Mouse (Mus musculus) adrenal gland, postnatal 14 days (tissue): ENCODE results near the gene Pcolce2. TPM values are rescaled to one million over a fixed set of nuclear protein-coding genes. Genes with fewer than 3 reads are reported as not detected.

Experiments used
- DNase-seq: peaks from one replicate; pipeline ENCODE4 v3.0.0; 2021; ENCODE audit warnings: mixed read lengths
- total RNA-seq: library from RNA; stranded (reverse); gene quantifications from 2 replicates; pipeline ENCODE4 v1.2.3, GENCODE M21; 2021

Gene Pcolce2
- total RNA-seq, 1 experiment from 2014 or later = 5.0 TPM

DNA sequence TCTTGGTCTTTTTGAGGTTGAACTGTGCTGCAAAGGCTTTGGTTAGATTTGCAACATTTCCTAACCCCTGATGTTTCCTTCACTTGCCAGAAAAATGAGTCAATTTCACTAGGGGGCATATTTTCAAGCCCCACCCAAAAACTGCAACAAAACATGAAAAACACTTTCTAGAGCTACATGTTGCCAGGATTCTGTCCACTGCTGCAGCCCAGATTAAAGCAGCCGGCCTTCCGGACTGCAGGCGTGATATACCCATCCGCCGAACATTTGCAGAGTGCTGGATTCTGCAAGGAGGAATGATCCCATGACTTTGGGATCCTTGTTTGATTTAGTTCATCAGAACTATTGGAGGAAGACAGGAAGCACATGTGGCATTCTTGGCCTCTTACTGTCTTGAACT lies 17.0 kb downstream of the Pcolce2 start:
- DNase-seq = no peak

DNA sequence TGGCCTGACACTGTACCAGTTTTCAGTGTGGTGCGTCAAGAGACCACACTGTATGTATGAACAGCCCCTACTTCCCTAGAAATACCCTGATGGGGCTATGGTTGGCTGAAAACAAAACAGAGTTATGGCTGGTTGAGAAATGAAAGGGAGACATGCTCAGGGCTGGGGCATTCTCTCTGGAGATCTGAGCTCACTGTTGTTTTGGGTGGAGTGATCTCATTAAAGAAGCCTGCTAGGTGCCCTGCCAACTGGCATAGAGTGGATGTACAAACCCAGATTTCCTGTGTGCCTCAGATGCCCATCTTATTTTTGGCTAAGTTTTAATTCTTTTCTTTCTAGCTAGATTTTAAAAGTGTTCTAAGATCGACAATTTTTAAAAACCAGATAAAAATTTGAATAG lies 20.5 kb downstream of the Pcolce2 start:
- DNase-seq = no peak

DNA sequence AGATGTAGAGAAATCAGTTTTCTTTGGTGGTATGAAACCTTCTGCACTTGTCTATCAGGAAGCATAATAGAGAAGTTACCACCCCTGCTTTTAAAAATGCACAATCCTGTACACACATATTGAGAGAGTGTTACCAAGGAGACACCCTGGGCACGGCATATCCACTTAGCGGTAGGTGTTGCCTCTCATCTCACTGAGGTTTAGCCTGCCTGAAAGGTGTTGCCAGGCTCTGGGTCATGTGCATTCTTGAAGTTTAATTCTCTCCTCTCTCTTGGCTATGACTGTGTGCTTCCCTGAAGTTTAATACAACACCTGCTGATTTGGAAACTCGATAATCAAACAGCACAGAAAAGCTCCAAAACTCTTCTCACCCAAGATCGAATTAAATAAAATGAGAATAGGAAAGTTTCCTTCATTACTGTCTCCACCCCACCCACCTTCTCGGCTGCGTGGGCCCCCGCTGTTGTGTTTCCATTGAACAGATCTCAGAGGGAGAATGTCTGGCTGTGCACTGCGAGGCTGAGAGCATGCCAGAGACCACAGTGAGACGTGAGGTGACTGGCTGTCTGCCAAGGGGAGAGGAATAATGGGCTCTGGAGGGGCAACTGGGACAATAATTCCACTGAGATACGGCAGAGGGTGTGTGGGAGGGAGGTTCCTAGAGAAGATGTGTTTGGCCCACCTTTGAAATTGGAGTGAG lies 27.0 kb downstream of the Pcolce2 start:
- no peak for DNase-seq

DNA sequence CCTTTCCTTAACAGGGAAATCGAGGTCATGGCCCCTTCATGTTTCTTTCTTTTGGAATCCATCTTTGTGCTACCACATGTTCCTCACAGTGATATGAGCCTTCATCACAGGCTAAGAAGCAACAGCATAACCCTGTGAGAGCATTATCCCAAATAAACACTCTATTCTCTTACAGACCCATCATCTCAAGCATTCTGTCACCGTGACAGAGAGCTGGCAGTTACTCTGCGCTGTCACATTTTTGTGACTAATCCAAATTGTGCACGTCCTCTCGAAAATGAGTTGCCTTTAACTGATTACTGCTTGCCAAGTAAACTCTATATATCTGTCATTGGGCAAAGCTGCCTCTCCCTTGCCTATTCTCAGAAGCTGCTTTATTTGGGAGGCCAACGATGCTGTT lies 28.4 kb downstream of the Pcolce2 start:
- no peak for DNase-seq

DNA sequence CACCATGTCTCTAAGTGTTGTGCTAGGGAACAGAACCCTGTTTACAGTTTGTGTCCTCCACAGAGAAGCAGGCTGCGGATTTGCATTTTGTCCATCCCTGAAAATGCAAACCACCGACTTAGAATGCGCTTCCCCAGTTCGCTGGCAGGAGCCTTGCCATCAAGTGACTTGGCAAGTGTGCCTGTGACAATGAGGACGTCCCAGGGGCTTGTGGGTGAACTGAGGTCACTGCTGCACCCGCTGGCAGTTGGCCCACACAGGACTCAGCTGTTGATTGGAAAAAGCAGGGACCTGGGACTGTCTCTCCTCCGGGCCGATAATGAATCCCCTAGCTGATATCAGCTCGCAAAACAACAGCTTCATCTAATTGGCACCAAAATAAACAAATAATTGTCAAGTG lies 30.4 kb downstream of the Pcolce2 start:
- peak; percentile 73 for DNase-seq

DNA sequence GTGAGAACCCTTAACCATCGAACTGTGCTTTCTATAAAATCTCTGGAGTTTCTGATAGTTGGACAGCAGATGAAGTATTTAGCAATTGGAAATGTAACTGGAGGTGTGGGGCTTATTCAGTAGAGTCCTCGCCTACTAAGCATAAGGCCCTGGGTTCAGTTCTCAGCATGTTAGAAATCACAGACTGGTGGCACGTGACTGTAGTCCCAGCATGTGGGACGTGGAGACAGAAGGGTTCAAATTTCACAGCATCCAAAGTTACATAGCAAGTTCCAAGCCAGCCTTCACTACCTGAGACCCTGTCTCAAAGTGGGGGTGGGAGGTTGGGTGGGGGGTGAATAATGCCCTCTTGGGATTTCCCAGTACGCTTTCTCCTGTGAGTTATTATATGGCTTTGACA lies 30.9 kb downstream of the Pcolce2 start:
- DNase-seq = no peak

DNA sequence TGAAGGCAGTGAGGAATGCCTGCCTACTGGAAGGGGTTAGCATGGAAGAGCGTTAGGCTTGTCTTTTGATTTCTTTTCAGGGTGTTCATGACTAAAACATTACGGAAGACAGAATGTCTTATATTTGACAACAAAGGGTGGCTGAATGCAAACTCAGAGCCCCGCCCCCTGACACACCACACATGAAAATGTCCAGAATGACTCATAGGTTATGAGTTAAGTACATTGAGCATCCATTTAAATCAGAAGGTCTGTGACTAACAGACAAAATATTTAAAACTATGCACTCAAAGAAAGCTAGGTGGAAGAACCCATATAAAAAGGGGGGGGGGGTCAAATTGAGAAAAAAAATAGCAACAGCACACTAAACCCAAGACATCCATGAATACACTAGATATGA lies 34.9 kb downstream of the Pcolce2 start:
- DNase-seq = no peak

DNA sequence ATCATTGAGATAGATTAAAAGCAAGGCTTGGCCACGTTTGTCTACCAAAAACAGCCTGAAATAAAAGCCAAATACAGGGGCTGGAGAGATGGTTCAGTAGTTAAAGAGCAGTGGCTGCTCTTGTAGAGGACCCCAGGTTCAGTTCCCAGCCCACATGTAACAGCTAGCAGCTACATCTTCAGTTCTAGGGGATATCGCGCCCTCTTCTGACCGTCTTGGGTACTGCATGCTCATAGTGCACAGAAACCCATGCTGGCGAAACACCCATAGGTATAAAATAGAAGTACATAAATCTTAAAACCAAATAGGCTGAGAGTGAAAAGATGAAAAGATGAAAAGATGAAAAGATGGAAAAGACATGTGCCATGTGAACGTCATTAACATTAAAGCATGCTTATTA lies 35.4 kb downstream of the Pcolce2 start:
- DNase-seq = no peak

DNA sequence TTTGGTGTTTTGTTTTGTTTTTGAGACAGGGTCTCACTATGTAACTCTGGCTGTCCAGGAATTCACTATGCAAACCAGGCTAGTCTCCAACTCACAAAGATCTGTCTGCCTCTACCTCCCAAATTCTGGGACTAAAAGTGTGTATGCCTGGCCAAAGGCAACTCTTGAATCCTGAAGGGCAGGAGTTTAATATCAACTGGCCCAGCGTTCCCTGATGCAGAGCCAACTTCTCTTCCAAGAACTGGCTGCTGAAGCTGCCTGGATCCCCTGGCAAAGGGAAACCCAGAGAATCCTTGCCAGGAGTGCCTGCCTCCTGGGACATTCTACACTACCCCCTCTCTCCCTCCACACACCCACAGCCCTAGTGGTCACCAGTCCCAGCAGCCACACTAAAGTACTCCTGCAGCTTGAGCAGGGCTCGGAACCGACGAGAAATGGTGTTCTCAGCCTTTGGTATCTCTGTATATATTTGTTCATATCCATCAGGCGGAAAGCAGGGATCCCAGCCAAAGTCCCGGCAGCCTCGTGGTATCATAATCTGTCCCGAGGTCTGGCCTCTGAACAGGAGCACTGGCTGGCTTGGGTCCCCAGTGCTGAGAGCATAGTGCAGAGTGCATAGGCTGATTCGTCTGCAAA lies 37.8 kb downstream of the Pcolce2 start:
- peak; percentile 67 for DNase-seq

DNA sequence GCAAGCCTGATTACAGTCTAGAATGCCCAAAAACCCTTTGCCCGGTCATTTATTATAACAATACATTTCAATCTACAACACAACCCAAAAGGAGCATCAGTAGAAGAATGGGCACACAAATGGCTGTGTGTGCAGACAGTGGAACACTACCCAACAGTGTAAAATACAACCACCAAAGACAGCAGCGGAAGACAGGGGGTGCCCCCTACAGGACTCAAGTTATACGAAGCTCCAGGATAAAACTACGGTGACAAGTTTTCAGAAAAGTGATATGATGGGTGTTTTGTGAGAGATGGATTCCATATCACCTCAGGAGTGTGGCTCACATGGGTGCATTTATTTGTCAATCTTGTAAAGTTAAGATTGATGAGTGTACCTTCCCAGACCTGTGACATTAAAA lies 38.6 kb downstream of the Pcolce2 start:
- DNase-seq = no peak

DNA sequence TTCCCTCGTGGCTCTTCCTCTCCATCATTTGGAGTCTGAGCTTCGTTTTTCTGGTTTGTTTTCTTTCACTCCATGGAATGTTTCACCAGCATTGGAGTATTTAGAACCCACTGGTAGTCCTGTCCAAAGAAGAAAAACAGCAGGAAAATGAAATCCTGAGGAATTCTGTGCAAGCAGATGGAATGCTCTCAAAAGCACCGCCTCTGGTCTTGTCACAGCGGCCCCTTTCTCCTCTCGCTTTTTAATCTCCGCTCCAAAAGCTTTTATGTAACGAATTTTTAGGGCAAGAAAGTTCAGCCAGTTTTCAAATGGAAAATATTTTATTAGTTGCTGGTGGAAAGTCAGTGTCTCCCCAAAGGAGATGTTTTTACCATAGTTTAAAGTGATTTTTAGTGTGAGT lies 42.6 kb downstream of the Pcolce2 start:
- DNase-seq = no peak

DNA sequence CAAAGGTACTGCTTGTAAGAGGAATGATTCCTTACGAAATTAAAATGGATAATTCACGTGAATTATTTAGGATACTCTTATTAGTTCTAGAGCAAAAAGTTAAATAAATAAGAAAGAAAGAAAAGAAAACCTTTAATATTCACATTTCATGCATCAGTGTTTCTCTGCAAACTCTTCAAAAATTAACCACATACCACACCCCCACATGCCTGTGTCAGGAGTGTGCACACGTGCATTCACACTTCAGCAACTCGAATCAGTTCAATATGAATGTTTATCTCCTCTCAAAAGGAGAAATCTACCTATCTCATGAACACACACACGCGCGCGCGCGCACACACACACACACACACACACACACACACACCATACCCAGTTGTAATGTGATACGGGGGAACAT lies 43.3 kb downstream of the Pcolce2 start:
- DNase-seq = no peak

DNA sequence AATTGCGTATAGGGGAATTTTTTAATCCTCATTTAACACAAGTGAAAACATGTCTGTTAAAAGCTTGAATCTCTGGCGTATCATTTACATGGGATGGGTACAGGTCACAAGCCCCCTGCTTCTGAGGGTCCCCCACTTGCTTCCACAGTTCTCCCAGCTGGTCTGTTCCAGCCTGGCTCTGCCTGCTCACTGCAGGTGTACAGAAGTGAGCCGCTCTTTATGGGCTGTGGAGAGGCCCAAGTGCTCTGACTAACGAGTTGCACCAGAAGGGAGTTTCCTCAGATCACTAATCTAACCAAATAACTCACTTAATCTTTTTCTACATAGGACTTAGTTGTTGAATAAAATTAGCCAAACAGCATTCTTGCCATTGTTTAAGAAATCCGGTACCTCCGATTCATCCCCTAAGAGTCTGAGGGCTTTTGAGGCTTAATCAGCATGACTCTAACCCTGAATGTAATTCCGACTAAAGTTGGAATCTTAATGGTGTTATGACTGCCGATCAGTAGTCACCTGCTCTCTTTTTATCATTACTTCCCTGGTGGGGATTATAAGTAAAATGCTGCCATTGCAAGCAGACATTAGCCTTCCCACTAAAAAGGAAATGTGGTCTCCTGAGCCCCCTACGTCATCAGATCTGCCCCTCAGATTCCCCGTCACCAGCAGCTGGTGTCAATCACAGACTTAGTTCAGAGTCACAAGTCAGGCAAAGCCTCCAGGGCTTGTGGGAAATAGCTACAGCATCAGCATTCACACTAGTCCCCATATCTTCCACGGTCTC lies 48.4 kb downstream of the Pcolce2 start:
- no peak for DNase-seq

DNA sequence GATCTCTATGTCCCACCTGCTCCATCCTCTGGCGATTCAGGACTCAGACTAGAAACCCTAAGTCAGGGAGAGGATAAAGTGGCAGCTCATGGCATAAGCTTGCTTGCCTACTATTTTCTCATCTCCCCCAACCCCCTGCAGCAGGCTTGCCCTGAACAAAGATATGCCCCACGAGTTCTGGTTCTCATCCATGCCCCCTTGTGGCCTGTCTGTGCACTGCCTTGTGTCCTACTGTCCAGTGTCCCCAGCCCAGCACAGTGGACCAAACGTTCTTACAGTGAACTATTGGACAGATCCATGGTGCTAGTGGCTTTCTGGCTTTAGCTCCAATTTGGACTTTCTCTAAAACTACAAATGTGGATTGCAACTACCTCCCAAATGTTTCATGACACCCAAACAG lies 50.7 kb downstream of the Pcolce2 start:
- DNase-seq = peak; percentile 68

DNA sequence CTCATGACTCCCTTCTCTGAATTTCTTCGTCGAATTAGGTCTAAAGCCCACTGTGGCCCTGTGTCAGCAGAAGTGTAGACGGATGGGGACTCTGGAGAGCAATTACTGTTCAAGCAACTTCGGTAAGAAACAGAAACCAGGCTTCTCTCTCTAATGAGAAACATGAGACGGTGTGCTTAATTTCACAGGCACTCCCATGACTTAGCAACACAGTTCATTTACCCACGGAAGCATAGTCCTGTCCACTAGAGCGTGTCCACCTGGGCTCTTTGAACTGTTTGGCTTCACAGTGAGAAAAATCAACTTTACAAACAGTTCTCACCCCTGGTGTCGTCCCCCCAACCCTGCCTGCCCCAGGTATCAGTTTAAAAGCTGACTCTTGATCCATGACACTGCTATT lies 55.4 kb downstream of the Pcolce2 start:
- DNase-seq = no peak

DNA sequence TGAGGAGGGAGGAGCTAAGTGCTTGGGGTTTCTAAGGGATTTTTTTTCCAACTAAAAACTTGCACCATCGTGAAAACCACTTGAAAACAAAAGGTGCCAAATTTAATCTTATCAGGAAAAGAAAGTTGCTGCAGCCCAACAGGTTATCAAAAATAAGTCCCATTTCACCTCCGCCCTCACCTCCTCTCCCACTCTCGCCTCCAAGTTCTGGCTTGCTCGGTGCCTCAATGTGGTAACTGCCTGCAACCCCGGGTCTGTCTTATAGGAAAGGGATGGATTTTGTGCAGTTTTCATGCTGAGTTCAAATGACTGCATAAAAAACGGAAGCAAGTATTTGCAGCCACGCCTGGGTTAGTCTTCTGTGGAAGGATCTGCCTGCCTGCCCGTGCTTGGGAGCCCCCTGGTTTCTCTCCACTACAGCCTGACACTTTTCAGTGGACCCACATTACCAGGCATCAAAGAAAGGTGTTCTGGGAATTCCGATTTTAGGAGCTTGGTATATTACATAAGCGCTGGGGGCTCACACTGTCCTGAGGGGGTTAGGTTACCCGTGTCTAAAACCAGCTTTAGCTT lies 56.2 kb downstream of the Pcolce2 start:
- no peak for DNase-seq

DNA sequence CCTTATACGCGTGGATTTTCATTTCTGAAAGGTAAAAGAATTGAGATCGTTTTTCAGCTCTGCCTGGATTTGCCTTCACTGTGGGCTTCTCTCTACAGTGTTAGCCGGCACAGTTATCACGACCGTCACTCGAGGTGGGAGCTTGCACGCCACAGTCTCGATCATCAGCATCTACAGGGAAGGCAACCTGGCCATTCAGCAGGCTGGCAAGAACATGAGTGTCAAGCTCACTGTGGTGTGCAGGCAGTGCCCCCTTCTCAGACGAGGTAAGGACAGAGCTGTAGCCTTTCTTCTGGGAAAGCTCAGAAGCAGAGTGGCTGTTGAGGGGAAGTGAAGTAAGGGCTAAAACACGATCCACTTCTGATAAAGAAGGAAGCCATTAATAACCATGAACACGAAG lies 57.1 kb downstream of the Pcolce2 start:
- no peak for DNase-seq

DNA sequence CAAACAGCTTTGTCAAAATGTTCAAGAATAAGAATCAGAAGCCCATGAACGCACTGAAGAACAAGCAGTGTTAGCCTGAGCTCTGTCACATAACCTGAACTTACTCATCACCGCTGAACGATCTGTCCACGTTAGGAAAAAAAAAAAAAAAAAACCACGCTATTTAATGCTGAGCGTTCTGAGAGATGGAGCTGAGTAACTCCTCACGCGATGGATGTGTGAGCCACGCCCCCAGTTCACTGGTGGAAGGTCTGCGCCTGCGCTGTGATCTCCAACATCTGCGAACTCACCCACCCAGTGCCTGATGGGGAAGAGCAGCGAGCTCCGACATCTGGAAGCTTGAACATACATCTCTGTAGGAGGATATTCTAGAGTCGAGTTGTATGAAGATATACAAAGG lies 57.6 kb downstream of the Pcolce2 start:
- DNase-seq = no peak

DNA sequence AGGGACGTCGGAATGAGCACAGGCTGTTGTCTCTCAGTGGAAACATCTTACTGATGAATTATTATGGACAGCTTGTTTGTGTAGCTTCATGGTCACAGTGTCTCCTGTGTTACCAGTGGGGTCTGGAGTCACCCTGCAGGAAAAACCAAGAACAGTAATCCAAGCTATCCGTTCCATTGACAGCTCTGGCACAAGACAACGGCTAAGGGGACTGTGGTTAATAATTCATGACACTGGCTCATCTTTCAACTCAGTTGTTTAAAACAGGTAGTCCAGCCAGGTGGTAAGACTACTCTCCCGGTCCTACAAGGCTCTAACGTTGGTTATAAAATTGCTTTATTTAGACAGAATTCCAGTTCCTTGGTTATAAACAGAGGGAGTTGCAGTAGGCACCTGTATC lies 59.2 kb downstream of the Pcolce2 start:
- DNase-seq = no peak

DNA sequence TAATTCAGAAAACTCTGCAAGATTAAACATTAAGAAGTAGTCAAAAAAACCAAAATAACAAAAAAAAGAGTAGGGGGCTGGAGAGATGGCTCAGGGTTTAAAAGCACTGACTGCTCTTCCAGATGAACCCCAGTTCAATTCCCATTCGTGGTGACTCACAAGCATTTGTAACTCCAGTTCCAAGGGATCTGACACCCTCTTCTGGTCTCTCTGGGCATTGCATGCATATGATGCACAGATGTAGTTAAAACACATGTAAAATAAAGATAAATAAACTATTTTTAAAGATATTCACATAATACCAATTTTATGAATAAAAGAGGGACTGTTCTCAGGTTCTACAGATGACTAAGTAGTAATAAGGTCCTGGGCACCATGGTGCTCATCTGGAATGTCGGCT lies 60.4 kb downstream of the Pcolce2 start:
- DNase-seq = peak; percentile 54

DNA sequence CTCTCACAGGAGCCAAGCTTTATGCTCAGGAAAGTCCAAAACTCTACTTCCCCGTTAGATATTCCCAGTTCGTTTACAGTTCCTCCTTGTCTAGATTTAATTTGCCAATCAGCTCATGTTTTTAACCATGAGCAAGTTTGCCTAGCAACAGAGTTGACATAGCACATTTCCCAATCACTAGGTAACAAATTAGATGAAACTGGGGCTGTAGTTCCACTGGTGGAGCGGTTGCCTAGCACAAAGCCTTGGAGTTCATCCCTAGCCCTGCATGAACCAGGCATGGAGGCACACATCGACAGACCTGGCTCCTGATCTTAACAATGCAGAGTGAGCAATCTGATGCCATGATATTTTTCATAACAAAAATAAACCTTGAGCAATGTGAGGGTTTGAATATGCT lies 61.9 kb downstream of the Pcolce2 start:
- no peak for DNase-seq

DNA sequence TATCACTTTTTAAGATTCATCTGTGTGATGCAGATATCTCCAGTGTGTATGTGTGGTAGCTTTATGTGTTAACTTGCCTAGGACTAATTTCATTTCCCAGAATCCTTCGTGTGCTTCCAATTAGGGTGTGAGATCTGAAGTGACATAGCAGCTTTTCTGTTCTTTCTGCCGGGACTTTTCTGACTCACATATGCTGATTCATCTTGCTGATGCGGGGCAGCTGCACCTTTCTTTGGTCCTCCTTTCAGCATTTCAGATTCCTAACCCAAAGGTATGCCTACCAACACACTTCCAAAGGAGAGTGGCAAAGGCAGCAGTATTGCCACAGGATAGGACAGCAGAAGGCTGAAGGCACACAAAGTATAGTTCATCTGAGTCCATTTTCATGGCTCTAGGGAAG lies 66.7 kb downstream of the Pcolce2 start:
- no peak for DNase-seq

DNA sequence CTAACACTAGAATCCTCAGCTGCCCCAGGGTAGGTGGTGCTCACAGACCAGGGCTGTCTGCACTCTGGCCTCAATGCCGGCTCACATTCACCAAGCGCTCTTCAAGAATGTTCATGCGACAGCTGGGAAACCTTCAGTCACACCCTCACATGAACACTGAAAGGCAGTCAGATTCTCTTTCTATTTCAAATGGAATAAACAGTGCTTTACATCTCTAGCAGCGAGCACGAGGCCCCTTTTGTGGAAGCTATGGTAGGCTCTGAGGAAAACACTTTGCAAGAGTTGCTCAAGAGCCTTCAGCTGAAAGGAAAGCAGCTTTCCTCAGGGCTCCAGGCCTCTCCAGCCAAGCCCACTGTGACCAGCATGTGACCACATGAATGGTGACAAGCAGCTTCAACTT lies 68.0 kb downstream of the Pcolce2 start:
- DNase-seq = no peak
